Mouse (Mus musculus) liver, embryonic 14.5 days (tissue): ENCODE results near the gene Fzd7.

Experiments
- CTCF ChIP-seq: IDR thresholded peaks from 2 replicates; pipeline ENCODE4 v1.5.1; 2016; ENCODE audit warnings: antibody characterized with exemption, low read depth, control low read depth
- EP300 ChIP-seq: IDR thresholded peaks from 2 replicates; pipeline ENCODE4 v1.6.1; 2016; ENCODE audit warnings: antibody characterized with exemption, low read depth

DNA sequence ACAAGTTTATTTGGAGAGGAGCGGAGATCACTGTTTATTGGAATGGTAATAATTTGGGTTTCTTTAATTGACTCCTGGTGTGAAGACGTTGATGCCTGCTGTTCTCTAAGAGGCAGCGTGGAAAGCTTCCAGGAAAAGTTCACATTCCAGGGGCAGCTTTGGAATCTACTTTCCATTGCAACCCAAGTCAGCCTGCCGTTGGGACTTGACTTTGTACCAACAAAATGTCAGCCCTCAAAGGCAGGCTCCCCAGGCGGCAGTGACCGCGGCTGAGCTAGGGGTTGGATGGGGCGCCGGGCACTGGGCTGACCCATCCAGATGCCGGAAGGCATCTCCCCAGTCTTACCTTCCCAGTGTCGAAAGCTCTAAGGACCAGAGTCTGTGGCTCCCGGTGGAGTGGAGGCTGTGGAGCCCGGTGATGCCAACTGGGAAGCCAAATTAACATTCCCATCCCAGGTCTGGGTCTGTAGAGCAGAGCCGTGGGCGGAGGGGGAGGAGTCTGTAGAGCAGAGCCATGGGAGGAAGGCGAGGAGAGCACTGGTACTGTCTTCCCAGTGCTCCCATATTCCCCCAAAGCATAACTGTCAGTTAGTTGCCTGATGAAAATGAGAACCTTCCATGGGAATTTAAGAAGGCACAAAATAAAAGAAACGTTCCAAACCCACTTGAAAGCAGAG is 26.4 kb downstream of the Fzd7 start:
- TF ChIP-seq EP300, result no peak
- no peak for TF ChIP-seq CTCF
